Mouse (Mus musculus): ENCODE data around the gene Fam213b.

- TF ChIP-seq POLR2A (IDR thresholded peaks at IDR 0.05; ENCODE audit: extremely low read depth, insufficient read depth, low read length) (no peak), CTCF (IDR thresholded peaks at IDR 0.05; ENCODE audit: low read depth, low read length) (no peak)
Observed at GRCm38 (mm10) chr4:154941831-154942230, 42.9 kb upstream of the Fam213b start.

All from liver, adult 2 months (tissue).